Mouse (Mus musculus) hindbrain, embryonic 16.5 days (tissue): ENCODE measurements around the gene Aff3. TPM values are rescaled to one million over a fixed set of nuclear protein-coding genes. Genes with fewer than 3 reads are reported as not detected.

Experiments
- ATAC-seq: fragments of 200-750 bp; cut with Nextera tagmentation; 2 replicates; pipeline ENCODE4 v1.8.0; 2017; ENCODE audit warnings: moderate TSS enrichment, moderate library complexity
- H3K27ac ChIP-seq: fragments of 300-500 bp; sonication (generic); 2 replicates; pipeline ENCODE4 v1.5.1; 2014; ENCODE audit warnings: low read depth, mild to moderate bottlenecking, control low read depth, low read length, moderate library complexity
- H3K27me3 ChIP-seq: fragments of 300-500 bp; sonication (generic); replicated peaks from 2 replicates; pipeline ENCODE4 v1.6.1; 2014; ENCODE audit warnings: low read length; ENCODE audit not compliant: control insufficient read depth, insufficient read depth
- H3K36me3 ChIP-seq: fragments of 300-500 bp; sonication (generic); 2 replicates; pipeline ENCODE4 v1.6.1; 2014; ENCODE audit warnings: mild to moderate bottlenecking, low read length, moderate library complexity, mixed read lengths; ENCODE audit not compliant: control insufficient read depth, insufficient read depth
- H3K4me1 ChIP-seq: fragments of 300-500 bp; sonication (generic); 2 replicates; pipeline ENCODE4 v1.6.1; 2014; ENCODE audit warnings: low read depth, low read length; ENCODE audit not compliant: control insufficient read depth, insufficient read depth
- H3K4me2 ChIP-seq: fragments of 300-500 bp; sonication (generic); 2 replicates; pipeline ENCODE4 v1.6.1; 2014; ENCODE audit warnings: mild to moderate bottlenecking, low read length, control low read depth, moderate library complexity
- H3K4me3 ChIP-seq: fragments of 300-500 bp; sonication (generic); 2 replicates; pipeline ENCODE4 v1.5.1; 2014; ENCODE audit warnings: mild to moderate bottlenecking, low read length, control low read depth, moderate library complexity
- H3K9ac ChIP-seq: fragments of 300-500 bp; sonication (generic); 2 replicates; pipeline ENCODE4 v1.6.1; 2014; ENCODE audit warnings: low read depth, mild to moderate bottlenecking, control low read depth, low read length, moderate library complexity
- H3K9me3 ChIP-seq: fragments of 300-500 bp; sonication (generic); 2 replicates; pipeline ENCODE4 v1.6.1; 2014; ENCODE audit warnings: mild to moderate bottlenecking, low read length, moderate library complexity; ENCODE audit not compliant: control insufficient read depth
- WGBS: fragments of 180-500 bp; shearing (Covaris S2); extraction: QIAGEN DNeasy Blood & Tissue Kit; methylation state at CpG from one replicate; pipeline ENCODE4 v1.1.7; 2014; 5-methylcytosine and 5-hydroxymethylcytosine counted together
- polyA plus RNA-seq: library from polyadenylated mRNA; unstranded; fragments of >200 nt; fragmentation: Nextera tagmentation; extraction: Ambion mirVana; gene quantifications from 2 replicates; pipeline ENCODE4 v1.2.1, GENCODE M21; 2015

Gene Aff3
- polyA plus RNA-seq, 1 experiment from 2014 or later = 8.4 TPM

- ATAC-seq = no peak
- Histone ChIP-seq H3K4me1 (peaks cover 5% of the 10 kb centered on the region), H3K27me3 (no peaks in the 10 kb centered on the region), H3K4me2 (no peak overlapping the region), H3K36me3 (no peaks in the 10 kb centered on the region; the same call in 1 of the 2 replicates), H3K4me3 (no peak overlapping the region), H3K9me3 (peaks cover 3% of the 10 kb centered on the region; the same call in 1 of the 2 replicates), H3K27ac (no peak overlapping the region), H3K9ac (no peak overlapping the region)
- WGBS = 73% methylated on average over 4 of the region's 4 CpGs
Measured at GRCm38 (mm10) chr1:38382683-38383082, 282.1 kb downstream of the Aff3 start.

- ATAC-seq = no peak
- Histone ChIP-seq H3K27ac (no peak overlapping the region), H3K36me3 (no peaks in the 10 kb centered on the region; the same call in 1 of the 2 replicates), H3K9ac (no peak overlapping the region), H3K27me3 (no peaks in the 10 kb centered on the region), H3K9me3 (peaks cover 3% of the 10 kb centered on the region; the same call in 1 of the 2 replicates), H3K4me3 (no peak overlapping the region), H3K4me2 (no peak overlapping the region), H3K4me1 (no peaks in the 10 kb centered on the region)
- WGBS = 85% methylated on average over 3 of the region's 3 CpGs
Measured at GRCm38 (mm10) chr1:38377930-38378329, 286.8 kb downstream of the Aff3 start.

- no peaks in the 10 kb centered on the region for H3K27me3 ChIP-seq
- no peak overlapping the region for H3K9ac ChIP-seq
- H3K4me2 ChIP-seq = no peak overlapping the region
- no peaks in the 10 kb centered on the region for H3K9me3 ChIP-seq
- no peaks in the 10 kb centered on the region for H3K36me3 ChIP-seq
- 51% methylated on average over 8 of the region's 8 CpGs for WGBS
- H3K4me1 ChIP-seq = peaks cover 9% of the 10 kb centered on the region
- peak; percentile 40; the same call in 1 of the 2 replicates for ATAC-seq
- H3K4me3 ChIP-seq = no peak overlapping the region
- no peak overlapping the region for H3K27ac ChIP-seq
Measured at GRCm38 (mm10) chr1:38369166-38369565, 295.6 kb downstream of the Aff3 start.

- Histone ChIP-seq H3K4me3 (no peak overlapping the region), H3K36me3 (no peaks in the 10 kb centered on the region), H3K4me2 (no peak overlapping the region), H3K9me3 (no peaks in the 10 kb centered on the region), H3K27ac (peak overlapping the region; percentile 29; the same call in 1 of the 2 replicates), H3K4me1 (peaks cover 9% of the 10 kb centered on the region), H3K27me3 (no peaks in the 10 kb centered on the region), H3K9ac (no peak overlapping the region)
- ATAC-seq = no peak
- 79% methylated on average over 6 of the region's 6 CpGs for whole genome bisulfite sequencing
Measured at GRCm38 (mm10) chr1:38368081-38368689, 296.6 kb downstream of the Aff3 start.

GRCm38 (mm10) chr1:38367404-38368080, 297.2 kb downstream of the Aff3 start:
- WGBS = 82% methylated on average over 14 of the region's 14 CpGs
- Histone ChIP-seq H3K9ac (no peak overlapping the region), H3K9me3 (no peaks in the 10 kb centered on the region), H3K4me3 (no peak overlapping the region), H3K4me1 (peaks cover 9% of the 10 kb centered on the region), H3K27ac (no peak overlapping the region), H3K36me3 (no peaks in the 10 kb centered on the region), H3K4me2 (no peak overlapping the region), H3K27me3 (no peaks in the 10 kb centered on the region)
- ATAC-seq = peak; percentile 65; the same call in 1 of the 2 replicates

GRCm38 (mm10) chr1:38363856-38364255, 300.9 kb downstream of the Aff3 start:
- H3K27me3 ChIP-seq = no peaks in the 10 kb centered on the region
- H3K4me3 ChIP-seq = no peak overlapping the region
- H3K4me2 ChIP-seq = no peak overlapping the region
- H3K9me3 ChIP-seq = no peaks in the 10 kb centered on the region
- 82% methylated on average over 2 of the region's 2 CpGs for WGBS
- H3K9ac ChIP-seq = no peak overlapping the region
- no peak for ATAC-seq
- no peak overlapping the region for H3K27ac ChIP-seq
- no peaks in the 10 kb centered on the region for H3K36me3 ChIP-seq
- H3K4me1 ChIP-seq = peaks cover 6% of the 10 kb centered on the region

- 86% methylated on average over 3 of the region's 3 CpGs for WGBS
- H3K9me3 ChIP-seq = no peaks in the 10 kb centered on the region
- H3K9ac ChIP-seq = no peak overlapping the region
- no peaks in the 10 kb centered on the region for H3K4me1 ChIP-seq
- H3K36me3 ChIP-seq = no peaks in the 10 kb centered on the region
- no peak overlapping the region for H3K4me2 ChIP-seq
- H3K27me3 ChIP-seq = no peaks in the 10 kb centered on the region
- no peak overlapping the region for H3K4me3 ChIP-seq
- no peak for ATAC-seq
- H3K27ac ChIP-seq = no peak overlapping the region
Measured at GRCm38 (mm10) chr1:38362275-38362674, 302.5 kb downstream of the Aff3 start.

GRCm38 (mm10) chr1:38358797-38359349, 305.9 kb downstream of the Aff3 start:
- Histone ChIP-seq H3K4me3 (no peak overlapping the region), H3K27me3 (no peaks in the 10 kb centered on the region), H3K27ac (no peak overlapping the region), H3K9ac (no peak overlapping the region), H3K36me3 (no peaks in the 10 kb centered on the region), H3K9me3 (no peaks in the 10 kb centered on the region), H3K4me1 (no peaks in the 10 kb centered on the region), H3K4me2 (no peak overlapping the region)
- ATAC-seq = peak; percentile 43; the same call in 1 of the 2 replicates
- 73% methylated on average over 26 of the region's 26 CpGs for WGBS
